Mouse (Mus musculus) liver, embryonic 16.5 days (tissue): ENCODE data around the gene Tmem274. TPM values are rescaled to one million over a fixed set of nuclear protein-coding genes. Genes with fewer than 3 reads are reported as not detected.

Source experiments
- ATAC-seq: fragments of 200-750 bp; cut with Nextera tagmentation; 2 replicates; pipeline ENCODE4 v1.8.0; 2017; ENCODE audit warnings: low read depth, mild to moderate bottlenecking, moderate number of reproducible peaks, moderate library complexity
- H3K27ac ChIP-seq: fragments of 300-500 bp; sonication (generic); 2 replicates; pipeline ENCODE4 v1.5.1; 2014; ENCODE audit warnings: mild to moderate bottlenecking, low read length
- H3K27me3 ChIP-seq: fragments of 300-500 bp; sonication (generic); 2 replicates; pipeline ENCODE4 v1.6.1; 2014; ENCODE audit warnings: low read depth, low read length, mixed read lengths; ENCODE audit not compliant: control insufficient read depth, insufficient read depth
- H3K36me3 ChIP-seq: fragments of 300-500 bp; sonication (generic); 2 replicates; pipeline ENCODE4 v1.6.1; 2014; ENCODE audit warnings: mild to moderate bottlenecking; ENCODE audit not compliant: control insufficient read depth, insufficient read depth
- H3K4me1 ChIP-seq: fragments of 300-500 bp; sonication (generic); 2 replicates; pipeline ENCODE4 v1.6.1; 2014; ENCODE audit warnings: low read depth, low read length, mixed read lengths; ENCODE audit not compliant: control insufficient read depth
- H3K4me2 ChIP-seq: fragments of 300-500 bp; sonication (generic); 2 replicates; pipeline ENCODE4 v1.6.1; 2014; ENCODE audit warnings: low read depth, low read length, mixed read lengths
- H3K4me3 ChIP-seq: fragments of 300-500 bp; sonication (generic); 2 replicates; pipeline ENCODE4 v1.5.1; 2014; ENCODE audit warnings: low read depth, mild to moderate bottlenecking, low read length
- H3K9ac ChIP-seq: fragments of 300-500 bp; sonication (generic); 2 replicates; pipeline ENCODE4 v1.6.1; 2014; ENCODE audit warnings: low read depth, low read length
- H3K9me3 ChIP-seq: fragments of 300-500 bp; sonication (generic); replicated peaks from 2 replicates; pipeline ENCODE4 v1.6.1; 2016; ENCODE audit warnings: low read length; ENCODE audit not compliant: control insufficient read depth
- WGBS: fragments of 180-500 bp; shearing (Covaris S2); extraction: QIAGEN DNeasy Blood & Tissue Kit; methylation state at CpG from one replicate; pipeline ENCODE4 v1.1.7; 2014; ENCODE audit not compliant: insufficient replicate concordance; 5-methylcytosine and 5-hydroxymethylcytosine counted together
- polyA plus RNA-seq: library from polyadenylated mRNA; unstranded; fragments of >200 nt; fragmentation: Nextera tagmentation; extraction: Ambion mirVana; gene quantifications from 2 replicates; pipeline ENCODE4 v1.2.1, GENCODE M21; 2015

Gene Tmem274
- polyA plus RNA-seq, 1 experiment from 2014 or later = 0.14 TPM

- 85% methylated on average over 12 of the region's 12 CpGs for WGBS
- no peaks in the 10 kb centered on the region for H3K27me3 ChIP-seq
- no peak overlapping the region for H3K4me3 ChIP-seq
- H3K9me3 ChIP-seq = no peaks in the 10 kb centered on the region
- peaks cover 9% of the 10 kb centered on the region for H3K4me1 ChIP-seq
- H3K36me3 ChIP-seq = peaks cover 14% of the 10 kb centered on the region
- H3K9ac ChIP-seq = no peak overlapping the region
- no peak overlapping the region for H3K27ac ChIP-seq
- H3K4me2 ChIP-seq = no peak overlapping the region
- ATAC-seq = no peak
Observed at GRCm38 (mm10) chr4:149487729-149488128, 10.6 kb downstream of the Tmem274 start.

GRCm38 (mm10) chr4:149489415-149490240 lies 12.4 kb downstream of the Tmem274 start:
- Histone ChIP-seq H3K4me1 (peaks cover 6% of the 10 kb centered on the region), H3K36me3 (peaks cover 21% of the 10 kb centered on the region), H3K4me2 (no peak overlapping the region), H3K9ac (no peak overlapping the region), H3K27me3 (no peaks in the 10 kb centered on the region), H3K9me3 (no peaks in the 10 kb centered on the region), H3K27ac (no peak overlapping the region), H3K4me3 (no peak overlapping the region)
- WGBS = 83% methylated on average over 14 of the region's 14 CpGs
- ATAC-seq = no peak

GRCm38 (mm10) chr4:149491151-149491550 lies 14.0 kb downstream of the Tmem274 start:
- Histone ChIP-seq H3K36me3 (peaks cover 24% of the 10 kb centered on the region), H3K27ac (no peak overlapping the region), H3K9me3 (no peaks in the 10 kb centered on the region), H3K4me2 (no peak overlapping the region), H3K27me3 (no peaks in the 10 kb centered on the region), H3K4me3 (no peak overlapping the region), H3K9ac (no peak overlapping the region), H3K4me1 (peaks cover 5% of the 10 kb centered on the region)
- ATAC-seq = no peak
- WGBS = 84% methylated on average over 3 of the region's 3 CpGs

GRCm38 (mm10) chr4:149496612-149497011 lies 19.4 kb downstream of the Tmem274 start:
- H3K36me3 ChIP-seq = peaks cover 15% of the 10 kb centered on the region
- 68% methylated on average over 2 of the region's 2 CpGs for WGBS
- no peak overlapping the region for H3K4me2 ChIP-seq
- H3K9me3 ChIP-seq = no peaks in the 10 kb centered on the region
- no peak for ATAC-seq
- H3K9ac ChIP-seq = no peak overlapping the region
- H3K4me1 ChIP-seq = no peaks in the 10 kb centered on the region
- H3K27ac ChIP-seq = no peak overlapping the region
- no peaks in the 10 kb centered on the region for H3K27me3 ChIP-seq
- no peak overlapping the region for H3K4me3 ChIP-seq

GRCm38 (mm10) chr4:149498901-149499300 lies 21.7 kb downstream of the Tmem274 start:
- ATAC-seq = no peak
- no peaks in the 10 kb centered on the region for H3K4me1 ChIP-seq
- H3K4me2 ChIP-seq = no peak overlapping the region
- H3K9ac ChIP-seq = no peak overlapping the region
- H3K4me3 ChIP-seq = no peak overlapping the region
- 63% methylated on average over 8 of the region's 8 CpGs for WGBS
- H3K36me3 ChIP-seq = peaks cover 11% of the 10 kb centered on the region; the same call in 1 of the 2 replicates
- no peaks in the 10 kb centered on the region for H3K9me3 ChIP-seq
- H3K27ac ChIP-seq = no peak overlapping the region
- H3K27me3 ChIP-seq = no peaks in the 10 kb centered on the region

GRCm38 (mm10) chr4:149499790-149500189 lies 22.6 kb downstream of the Tmem274 start:
- 43% methylated on average over 5 of the region's 5 CpGs for WGBS
- Histone ChIP-seq H3K36me3 (peaks cover 6% of the 10 kb centered on the region; the same call in 1 of the 2 replicates), H3K9ac (no peak overlapping the region), H3K27me3 (no peaks in the 10 kb centered on the region), H3K4me3 (no peak overlapping the region), H3K27ac (no peak overlapping the region), H3K4me2 (no peak overlapping the region), H3K4me1 (no peaks in the 10 kb centered on the region), H3K9me3 (no peaks in the 10 kb centered on the region)
- no peak for ATAC-seq

- no peak overlapping the region for H3K4me2 ChIP-seq
- no peaks in the 10 kb centered on the region for H3K9me3 ChIP-seq
- WGBS = 68% methylated on average over 5 of the region's 5 CpGs
- no peak overlapping the region for H3K27ac ChIP-seq
- H3K36me3 ChIP-seq = no peaks in the 10 kb centered on the region
- no peak overlapping the region for H3K4me3 ChIP-seq
- no peak overlapping the region for H3K9ac ChIP-seq
- no peaks in the 10 kb centered on the region for H3K4me1 ChIP-seq
- no peak for ATAC-seq
- H3K27me3 ChIP-seq = no peaks in the 10 kb centered on the region
Observed at GRCm38 (mm10) chr4:149504363-149504762, 27.2 kb downstream of the Tmem274 start.

GRCm38 (mm10) chr4:149504858-149505257 lies 27.7 kb downstream of the Tmem274 start:
- ATAC-seq = no peak
- no peaks in the 10 kb centered on the region for H3K4me1 ChIP-seq
- no peaks in the 10 kb centered on the region for H3K36me3 ChIP-seq
- no peak overlapping the region for H3K27ac ChIP-seq
- 11% methylated on average over 3 of the region's 3 CpGs for WGBS
- no peak overlapping the region for H3K9ac ChIP-seq
- no peaks in the 10 kb centered on the region for H3K27me3 ChIP-seq
- no peak overlapping the region for H3K4me2 ChIP-seq
- no peak overlapping the region for H3K4me3 ChIP-seq
- no peaks in the 10 kb centered on the region for H3K9me3 ChIP-seq

GRCm38 (mm10) chr4:149505261-149505967 lies 28.2 kb downstream of the Tmem274 start:
- no peak overlapping the region for H3K27ac ChIP-seq
- ATAC-seq = no peak
- H3K9me3 ChIP-seq = no peaks in the 10 kb centered on the region
- no peaks in the 10 kb centered on the region for H3K27me3 ChIP-seq
- no peaks in the 10 kb centered on the region for H3K4me1 ChIP-seq
- H3K4me2 ChIP-seq = no peak overlapping the region
- no peak overlapping the region for H3K9ac ChIP-seq
- H3K36me3 ChIP-seq = no peaks in the 10 kb centered on the region
- 63% methylated on average over 14 of the region's 15 CpGs for WGBS
- no peak overlapping the region for H3K4me3 ChIP-seq
